Mouse (Mus musculus) cerebellum, postnatal 10 days (tissue): ENCODE measurements around the gene Efs.
"Not testable (repeated sequence)": the region's sequence is repeated elsewhere in the genome, so short reads cannot be mapped to it uniquely, and the experiment has no call there.

Experiments used
- DNase-seq, 2 experiments: peaks; one replicate each; pipeline ENCODE4 v3.0.0; 2021; ENCODE audit warnings: mixed read lengths in 2 of 2

Efs gene

GRCm38 (mm10) chr14:54947008-54947407 is 21.1 kb upstream of the Efs start:
- DNase-seq = not testable (repeated sequence)

- DNase-seq = no peak
Observed at GRCm38 (mm10) chr14:54945975-54946704, 20.2 kb upstream of the Efs start.

DNA sequence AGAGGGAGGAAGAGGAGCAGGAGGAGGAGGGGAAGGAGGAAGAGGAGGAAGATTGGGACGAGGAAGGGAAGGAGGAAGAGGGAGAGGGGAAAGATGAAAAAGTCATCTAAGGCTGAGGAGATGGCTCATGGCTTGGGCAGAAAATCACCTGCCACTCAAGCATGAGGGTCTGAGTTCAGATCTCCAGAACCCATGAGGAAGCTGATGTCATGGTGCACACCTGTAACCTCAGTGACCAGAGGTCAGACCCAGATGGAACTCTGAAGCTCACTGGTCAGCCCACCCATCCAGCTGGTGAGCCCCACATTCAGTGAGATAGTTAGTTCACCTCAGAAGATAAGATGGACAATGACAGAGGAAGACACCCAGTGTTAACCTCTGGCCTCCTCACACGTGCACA is 19.0 kb upstream of the Efs start:
- DNase-seq = no peak

- no peak for DNase-seq
Observed at GRCm38 (mm10) chr14:54943971-54944370, 18.0 kb upstream of the Efs start.

- DNase-seq = no peak
Observed at GRCm38 (mm10) chr14:54942479-54942878, 16.6 kb upstream of the Efs start.

- no peak for DNase-seq
Observed at GRCm38 (mm10) chr14:54941024-54941978, 15.4 kb upstream of the Efs start.

- no peak for DNase-seq
Observed at GRCm38 (mm10) chr14:54940176-54940530, 14.2 kb upstream of the Efs start.

- peak; percentile 76 to 79 for DNase-seq
Observed at GRCm38 (mm10) chr14:54939434-54940175, 13.7 kb upstream of the Efs start.

DNA sequence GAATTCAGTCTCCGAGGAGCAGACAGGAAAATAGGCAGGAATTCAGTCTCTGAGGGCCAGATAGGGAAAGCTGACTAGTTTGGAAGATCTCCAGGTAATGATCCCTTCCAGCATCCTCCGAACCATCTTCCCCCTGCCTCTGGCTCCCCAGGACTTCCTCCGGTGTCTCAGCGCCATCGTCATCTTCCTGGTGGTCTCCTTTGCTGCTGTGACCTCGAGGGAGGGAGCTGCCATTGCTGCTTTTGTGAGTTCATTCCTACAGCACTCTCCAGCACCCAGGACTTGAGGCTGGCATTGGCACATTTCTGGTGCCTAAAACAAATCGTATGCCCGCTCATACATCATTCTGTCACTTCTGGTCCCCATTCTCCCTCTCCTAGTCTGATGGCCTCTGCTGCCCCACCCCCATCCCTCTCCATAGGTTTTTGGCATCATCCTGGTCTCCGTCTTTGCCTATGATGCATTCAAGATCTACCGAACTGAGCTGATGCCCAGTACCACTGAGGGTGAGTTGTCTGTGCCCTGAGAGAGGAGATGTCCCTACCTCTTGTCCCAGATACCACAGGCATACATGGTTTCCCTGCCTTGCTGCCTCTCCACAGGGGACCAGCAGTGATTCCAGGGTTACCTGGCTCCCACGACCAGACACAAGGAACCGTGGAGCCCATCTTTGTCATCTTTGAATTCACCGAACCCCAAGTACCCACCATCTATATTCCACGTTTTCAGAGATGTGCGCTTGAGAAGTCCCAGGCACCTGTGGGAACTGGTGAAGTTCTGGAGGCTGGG is 12.7 kb upstream of the Efs start:
- DNase-seq = no peak

DNA sequence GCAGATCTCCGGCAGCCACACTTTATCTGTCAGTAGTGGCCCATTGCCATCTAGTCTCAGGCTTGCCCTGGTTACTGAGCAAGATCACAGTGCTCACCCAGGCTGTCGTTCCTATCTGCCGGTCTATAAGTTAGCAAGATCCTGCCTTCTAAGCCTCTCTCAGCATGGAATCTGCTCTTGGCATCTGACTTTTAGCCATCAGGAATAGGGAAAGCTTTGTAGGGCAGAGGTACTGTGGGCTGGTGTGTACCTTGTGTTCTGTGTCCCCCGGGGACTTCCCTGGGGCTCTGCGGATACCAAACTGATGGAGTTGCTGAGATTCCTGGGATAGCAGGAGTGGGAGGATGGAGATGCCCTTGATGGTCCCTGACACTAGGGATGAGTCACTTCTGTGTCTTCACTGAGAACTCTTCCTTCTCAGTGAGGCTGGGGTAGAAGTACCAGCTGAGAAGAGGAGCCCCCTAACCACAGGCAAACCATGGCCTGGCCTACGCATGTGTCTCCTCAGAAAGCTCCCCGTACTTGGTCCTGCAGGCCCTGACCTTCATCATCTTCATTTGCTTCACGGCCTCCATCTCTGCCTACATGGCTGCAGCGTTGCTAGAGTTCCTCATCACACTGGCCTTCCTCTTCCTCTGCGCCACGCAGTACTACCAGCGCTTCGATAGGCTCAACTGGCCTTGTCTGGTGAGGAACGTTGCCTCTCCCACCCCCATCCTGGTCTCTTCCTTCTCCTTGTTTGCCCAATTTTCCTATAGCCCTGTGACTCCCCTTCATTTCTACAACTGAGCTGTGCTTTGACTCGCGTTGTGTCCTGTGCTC is 11.6 kb upstream of the Efs start:
- no peak for DNase-seq

- DNase-seq = no peak
Observed at GRCm38 (mm10) chr14:54936831-54937160, 10.9 kb upstream of the Efs start.

DNA sequence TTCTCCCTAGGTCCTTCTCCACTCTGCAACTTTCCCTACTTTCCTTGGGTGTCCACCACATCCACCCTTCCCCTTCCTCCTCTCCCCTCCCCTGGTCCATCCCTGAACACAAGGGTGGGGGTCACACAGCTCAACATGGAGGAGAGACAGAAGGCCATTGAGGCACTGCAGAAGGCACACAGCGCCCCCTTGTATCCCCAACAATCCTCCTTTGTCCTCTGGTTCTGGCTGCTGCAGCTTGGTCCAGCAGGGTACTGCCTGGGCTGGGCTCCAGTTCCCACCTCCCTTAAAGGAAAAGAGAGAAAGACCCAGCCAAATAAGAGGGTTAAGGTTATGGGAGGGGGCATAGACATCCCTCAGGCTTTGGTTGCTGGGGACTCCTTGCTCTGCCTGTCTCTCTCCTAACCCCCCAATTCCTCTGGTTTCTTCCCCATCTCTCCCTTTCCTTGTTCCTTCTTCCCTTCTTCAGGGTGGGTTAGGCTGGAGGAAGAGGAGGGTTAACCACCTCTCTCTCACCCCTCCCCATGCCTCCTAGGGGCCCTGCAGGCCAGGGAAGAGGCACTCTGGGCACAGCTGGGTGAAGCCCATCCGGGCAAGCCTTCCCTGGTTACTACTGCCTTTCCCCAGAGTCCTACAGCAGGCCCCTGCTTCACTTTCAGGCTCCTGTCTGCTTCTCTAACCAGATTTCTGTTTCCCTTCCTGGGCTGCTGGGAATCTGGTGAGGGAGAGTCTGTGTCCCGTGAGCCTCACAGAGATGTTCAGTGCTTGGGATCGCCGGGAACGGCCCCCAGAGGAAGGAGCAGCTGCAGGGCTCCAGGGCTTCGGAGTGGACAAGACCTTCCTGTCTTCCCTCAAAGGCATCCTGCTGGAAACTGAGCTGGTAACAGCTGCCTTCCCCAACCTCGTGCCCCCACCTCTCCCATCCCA is 10.2 kb upstream of the Efs start, which contains the start of gene Cmtm5:
Cmtm5 (plus strand) TSS at position 358 of the 927 bp plus-strand sequence.
- DNase-seq = peak; percentile 62 to 74

- DNase-seq = no peak
Observed at GRCm38 (mm10) chr14:54932645-54933150, 6.8 kb upstream of the Efs start, which contains the start of gene Il25. Gene Il25 (plus strand): TSS chr14:54932695.

DNA sequence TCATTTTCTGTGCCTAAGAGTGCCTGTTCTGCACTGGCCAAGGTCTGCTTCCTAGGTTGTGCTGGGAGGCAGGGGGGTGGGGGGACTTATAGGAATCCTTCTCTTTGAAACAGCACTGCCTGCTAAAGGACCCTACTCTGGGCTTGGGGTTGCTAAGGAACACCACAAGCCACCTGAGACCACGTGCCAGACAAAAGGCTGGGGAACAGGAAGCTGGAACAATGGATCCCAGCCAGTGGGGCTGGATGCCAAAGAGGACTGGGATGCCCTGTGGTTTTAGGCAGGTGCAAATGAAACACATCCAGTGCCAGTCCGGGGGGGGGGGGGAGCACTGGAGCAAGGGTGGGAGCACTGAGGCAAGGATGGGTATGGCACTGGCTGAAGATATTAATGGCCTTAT is 4.5 kb upstream of the Efs start:
- DNase-seq = peak; percentile 67 to 68

GRCm38 (mm10) chr14:54929801-54930200 is 3.9 kb upstream of the Efs start:
- no peak for DNase-seq

GRCm38 (mm10) chr14:54927296-54927695 is 1.4 kb upstream of the Efs start:
- no peak for DNase-seq

DNA sequence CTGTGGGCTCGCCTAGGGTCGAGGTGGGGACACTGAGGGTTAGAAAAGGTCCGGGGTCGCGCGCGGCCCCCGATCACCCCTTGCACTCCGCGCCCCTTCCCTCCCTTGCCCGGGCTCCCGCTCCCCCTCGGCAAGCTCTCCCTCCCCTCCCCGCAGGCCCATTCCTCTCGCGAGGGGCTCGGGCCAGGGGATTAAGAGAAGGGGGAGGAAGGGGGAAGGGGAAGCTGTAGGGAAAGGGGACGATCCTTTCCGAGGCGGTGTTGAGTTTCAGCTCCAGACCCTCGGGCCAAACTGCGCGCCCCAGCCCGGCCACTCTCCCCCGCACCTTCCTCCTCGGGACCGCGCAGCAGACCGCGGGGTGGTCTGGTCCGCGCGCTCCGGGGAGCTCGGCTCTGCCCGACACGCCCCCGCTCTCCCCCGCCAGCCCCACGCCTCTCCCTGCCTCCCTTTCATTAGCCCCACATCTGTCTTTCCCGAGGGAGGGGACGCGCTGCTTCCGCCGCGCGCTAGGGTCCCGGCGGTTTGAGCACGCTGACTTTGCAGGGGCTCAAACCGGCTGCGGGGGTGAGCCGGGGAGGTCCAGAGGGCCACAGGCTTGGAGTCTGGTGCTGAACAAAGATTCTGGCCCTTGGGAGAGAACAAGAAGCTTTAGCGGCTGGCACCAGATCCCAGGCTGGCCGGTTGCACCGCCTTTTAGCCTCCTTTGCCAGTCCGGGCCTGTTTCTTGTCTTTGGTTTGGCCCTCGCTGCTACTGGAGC is 654 bp upstream of the Efs start:
- peak; percentile 70 to 72 for DNase-seq

GRCm38 (mm10) chr14:54924641-54925348 is 1.1 kb downstream of the Efs start:
- peak; percentile 71 to 81 for DNase-seq
